Mouse (Mus musculus): ENCODE results near the gene Tpbgl.
A peak's percentile ranks its signal among the peaks of the same experiment; 100 is the strongest.

DNA sequence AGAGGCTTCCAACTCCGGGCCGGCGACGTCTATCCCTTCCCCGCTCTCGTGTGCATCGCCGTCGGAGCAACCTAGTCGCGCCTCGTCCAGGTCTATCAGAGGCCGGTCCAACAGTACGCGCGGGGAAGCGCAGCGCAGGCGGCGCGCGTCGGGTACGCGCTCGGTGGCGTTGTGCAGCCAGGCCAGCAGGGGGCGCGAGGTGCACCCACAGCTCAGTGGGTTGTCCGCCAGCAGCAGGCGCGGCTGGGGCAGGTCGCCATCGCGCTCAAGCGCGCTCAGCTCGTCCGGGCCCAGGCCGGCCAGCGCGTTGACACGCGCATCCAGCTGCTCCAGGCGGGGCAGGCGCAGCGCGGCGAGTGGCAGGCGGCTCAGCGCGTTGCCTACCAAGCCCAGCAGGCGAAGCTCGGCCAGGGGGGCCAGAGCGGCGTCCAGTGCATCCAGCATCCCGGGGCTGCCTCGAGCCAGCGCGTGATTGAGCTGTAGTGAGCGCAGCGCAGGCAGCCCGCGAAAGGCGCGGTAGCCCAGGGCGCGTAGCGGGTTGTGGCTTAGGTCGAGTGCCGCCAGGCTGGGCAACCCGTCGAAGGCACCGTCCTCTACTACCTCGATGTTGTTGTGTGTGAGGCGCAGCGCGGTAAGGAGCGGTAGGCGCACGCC lies 1.1 kb downstream of the Tpbgl start:
- peak; percentile 79 for TF ChIP-seq CTCF (IDR thresholded peaks at IDR 0.05; ENCODE audit: low read depth)
- TF ChIP-seq EP300 (IDR thresholded peaks at IDR 0.05; ENCODE audit: low read depth), result no peak
